Mouse (Mus musculus) heart, adult 11 months (tissue): ENCODE data around the gene Fuca1.

Experiments used
- DNase-seq: peaks from one replicate; pipeline ENCODE4 v3.0.0; 2022

Fuca1 gene

DNA sequence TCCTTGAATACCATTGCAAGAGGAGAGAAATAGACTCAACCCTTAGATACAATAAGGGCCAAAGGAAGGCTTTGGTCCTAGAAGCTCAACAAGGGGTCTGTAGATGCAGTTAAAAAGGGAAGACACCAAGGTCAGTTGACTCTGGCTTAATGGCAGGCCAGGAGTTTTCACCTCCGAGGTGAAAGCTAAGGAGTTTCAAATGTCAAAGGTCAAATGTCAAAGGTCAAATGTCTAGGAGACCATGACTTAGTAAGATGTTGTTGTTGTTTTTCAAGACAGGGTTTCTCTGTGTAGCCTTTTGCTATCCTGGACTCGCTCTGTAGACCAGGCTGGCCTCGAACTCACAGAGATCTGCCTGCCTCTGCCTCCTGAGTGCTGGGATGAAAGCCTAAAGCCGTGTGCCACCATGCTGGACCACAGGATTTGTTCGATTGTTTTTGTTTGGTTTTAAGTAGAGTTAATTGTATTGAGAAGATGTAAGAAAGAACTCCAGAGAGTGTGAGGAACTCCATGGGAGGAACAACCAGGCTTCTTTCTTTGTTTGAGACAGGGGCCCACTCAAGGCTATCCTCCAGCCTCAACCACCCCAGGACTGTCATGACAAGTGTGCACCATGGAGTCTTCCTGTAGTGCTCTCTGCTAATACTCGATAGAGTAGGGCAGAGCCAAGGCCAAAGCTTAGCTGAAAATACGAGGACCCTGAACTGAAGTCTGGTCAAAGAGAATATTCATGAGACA is 31.2 kb upstream of the Fuca1 start:
- peak; percentile 68 for DNase-seq

DNA sequence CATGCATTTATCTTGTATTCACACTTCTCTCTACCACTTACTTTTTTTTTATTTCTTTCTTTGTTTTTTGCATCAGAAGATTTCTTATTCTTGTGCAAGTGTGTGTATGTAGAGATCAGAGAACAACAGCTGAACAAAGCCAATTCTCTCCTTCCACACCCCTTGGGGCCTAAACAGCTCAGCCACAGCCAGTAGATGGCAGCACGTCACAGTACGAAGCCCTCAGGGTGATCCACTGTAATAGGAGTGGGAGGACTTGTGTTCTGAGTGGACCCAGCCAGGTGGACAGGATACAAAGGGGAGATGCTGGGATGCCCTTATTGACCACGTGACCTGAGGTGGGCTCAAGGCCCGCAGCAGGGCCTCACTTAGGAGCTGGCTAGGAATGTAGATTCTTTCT is 30.7 kb upstream of the Fuca1 start:
- peak; percentile 97 for DNase-seq

DNA sequence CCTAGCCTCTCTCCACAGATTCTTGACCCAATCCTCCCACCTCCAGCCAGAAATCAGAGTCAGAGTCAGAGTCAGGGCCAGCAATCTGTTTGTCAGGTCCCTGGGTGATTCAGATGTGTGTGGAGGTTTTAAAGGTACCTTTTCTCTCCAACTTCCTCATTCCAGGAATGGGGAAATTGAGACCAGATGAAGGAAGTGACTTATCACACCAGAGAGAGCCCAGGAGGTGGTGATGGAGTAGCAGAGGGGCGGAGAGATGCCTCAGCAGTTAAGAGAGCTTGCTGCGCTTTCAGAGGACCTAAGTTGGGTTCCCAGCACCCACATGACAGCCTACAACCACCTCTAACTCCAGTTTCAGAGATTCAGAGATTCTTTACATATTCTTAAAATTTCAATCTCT is 29.0 kb upstream of the Fuca1 start:
- DNase-seq: peak; percentile 62

DNA sequence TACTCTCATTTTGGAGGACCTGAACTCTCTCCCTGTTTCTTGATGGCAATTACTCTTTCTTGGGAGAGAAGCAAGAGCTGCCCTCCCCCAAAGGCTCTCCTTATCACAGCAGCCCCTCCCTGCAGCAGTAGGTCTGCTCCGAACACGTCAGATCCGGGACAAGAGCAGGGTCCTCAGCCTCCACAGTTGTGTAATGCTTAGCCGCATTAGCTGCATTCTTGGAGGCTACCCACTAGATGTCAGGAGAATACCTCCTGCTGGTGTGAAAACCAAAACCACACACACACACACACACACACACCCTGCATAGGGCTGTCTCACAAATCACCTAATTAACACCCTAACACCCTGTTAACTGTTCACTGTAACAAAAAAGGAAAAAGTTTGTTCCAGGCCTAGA is 27.7 kb upstream of the Fuca1 start:
- DNase-seq: no peak

DNA sequence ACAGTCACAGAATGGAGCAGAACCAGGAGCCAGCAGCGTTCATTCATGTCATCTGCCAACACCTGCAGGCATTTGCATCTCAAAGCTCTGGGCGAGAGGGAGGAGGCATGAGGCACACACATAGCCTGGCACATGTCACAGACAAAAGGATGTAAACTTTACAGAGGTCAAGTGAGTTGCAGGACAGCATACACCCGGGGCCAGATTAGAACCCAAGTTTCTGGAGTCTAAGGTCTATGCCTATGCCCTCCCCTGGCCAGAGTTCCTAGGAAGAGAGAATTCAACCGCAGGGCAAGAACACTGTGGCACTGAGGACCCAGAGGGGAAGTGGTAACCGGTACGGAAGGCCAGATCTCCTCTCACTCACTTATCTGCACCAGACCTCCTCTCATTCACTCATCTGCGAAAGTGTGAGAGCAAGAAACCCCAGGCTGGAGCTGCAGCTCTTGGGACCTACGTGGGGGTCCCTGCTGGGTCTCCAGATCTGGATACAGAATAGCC is 25.4 kb upstream of the Fuca1 start, which contains the start of gene Cnr2:
Cnr2 (plus strand) TSS at position 324 of the 501 bp plus-strand sequence.
- DNase-seq: peak; percentile 91

DNA sequence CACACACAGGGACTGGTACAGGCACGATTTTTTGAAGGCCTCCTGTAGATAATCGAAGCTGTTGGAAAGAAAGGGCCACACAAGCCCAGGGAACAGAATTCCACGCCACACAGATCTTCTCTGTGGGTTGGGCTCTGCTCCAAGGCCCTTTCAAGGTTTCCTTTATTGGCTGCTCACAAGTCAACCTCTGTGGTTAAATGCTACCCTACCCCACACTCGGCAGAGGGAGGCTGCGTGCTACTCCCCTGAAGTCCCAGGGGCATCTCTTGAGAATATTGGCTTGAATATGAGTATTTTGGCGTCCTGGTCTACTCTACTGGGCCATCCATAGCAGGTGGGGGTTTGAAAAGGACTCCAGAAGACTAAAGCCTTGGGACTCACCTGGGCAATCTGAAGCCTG is 24.4 kb upstream of the Fuca1 start:
- no peak for DNase-seq

DNA sequence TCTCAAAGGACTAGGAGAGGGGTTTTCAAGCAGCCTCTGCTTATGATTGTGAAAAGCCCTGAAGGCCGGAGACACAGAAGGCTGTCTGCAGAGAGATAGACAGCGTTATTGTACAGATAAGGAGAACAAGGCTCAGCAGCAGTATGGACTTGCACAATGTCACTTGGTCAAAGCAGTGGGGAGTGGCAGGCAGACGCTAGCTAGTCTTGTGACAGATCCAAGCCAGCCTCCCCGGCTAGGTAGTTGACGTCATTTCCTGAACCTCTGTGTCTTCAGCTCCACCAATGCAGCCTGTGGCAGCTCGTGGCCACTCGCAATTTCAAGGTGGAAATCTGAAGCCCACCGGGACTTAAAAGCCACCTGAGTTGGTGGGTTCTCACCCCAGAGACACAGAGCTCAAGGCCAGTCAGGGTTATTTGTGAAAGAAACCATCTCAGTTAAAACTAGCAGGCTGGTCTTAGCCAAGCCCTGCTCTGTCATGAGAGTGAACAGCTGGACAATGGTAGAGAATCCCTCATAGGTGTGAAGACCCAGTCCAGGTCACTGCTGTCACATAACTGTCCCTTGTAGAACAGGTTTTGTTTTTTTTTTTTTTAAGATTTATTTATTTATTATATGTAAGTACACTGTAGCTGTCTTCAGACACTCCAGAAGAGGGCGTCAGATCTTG is 22.0 kb upstream of the Fuca1 start:
- peak; percentile 95 for DNase-seq

DNA sequence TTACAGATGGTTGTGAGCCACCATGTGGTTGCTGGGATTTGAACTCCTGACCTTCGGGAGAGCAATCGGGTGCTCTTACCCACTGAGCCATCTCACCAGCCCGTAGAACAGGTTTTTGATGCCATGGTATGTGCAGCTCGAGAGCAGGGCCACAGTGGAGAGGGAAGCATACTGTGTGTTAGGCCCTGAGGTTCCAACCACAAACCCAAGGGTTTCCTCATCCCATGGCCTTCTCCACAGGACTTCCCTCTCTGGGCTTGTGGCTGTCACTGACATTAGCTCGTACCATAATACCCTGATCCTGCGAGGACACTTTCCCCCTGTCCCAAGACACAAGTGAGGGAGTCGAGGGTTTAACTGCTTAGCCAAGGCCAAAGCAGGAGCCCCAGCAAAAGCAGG is 21.5 kb upstream of the Fuca1 start:
- no peak for DNase-seq

DNA sequence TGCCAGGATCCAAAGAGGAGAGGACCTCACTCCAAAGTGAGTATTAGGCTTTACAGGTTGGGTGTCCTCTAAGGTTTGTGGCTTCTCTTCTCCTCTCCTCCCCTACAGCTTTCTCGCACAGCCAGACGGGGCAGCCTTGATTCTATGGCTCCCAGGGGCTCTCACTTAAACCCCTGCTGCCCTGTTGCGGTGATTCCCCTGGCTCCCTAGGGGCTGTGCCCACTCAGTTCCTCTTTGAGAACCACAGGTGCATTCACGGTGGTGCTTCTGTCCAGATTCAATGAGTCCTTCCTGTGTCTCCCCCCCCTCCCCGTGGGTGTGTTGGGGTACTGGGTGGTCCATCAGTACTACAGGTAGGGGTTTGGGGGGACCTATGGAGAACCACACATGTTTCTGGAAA is 20.5 kb upstream of the Fuca1 start:
- peak; percentile 93 for DNase-seq

DNA sequence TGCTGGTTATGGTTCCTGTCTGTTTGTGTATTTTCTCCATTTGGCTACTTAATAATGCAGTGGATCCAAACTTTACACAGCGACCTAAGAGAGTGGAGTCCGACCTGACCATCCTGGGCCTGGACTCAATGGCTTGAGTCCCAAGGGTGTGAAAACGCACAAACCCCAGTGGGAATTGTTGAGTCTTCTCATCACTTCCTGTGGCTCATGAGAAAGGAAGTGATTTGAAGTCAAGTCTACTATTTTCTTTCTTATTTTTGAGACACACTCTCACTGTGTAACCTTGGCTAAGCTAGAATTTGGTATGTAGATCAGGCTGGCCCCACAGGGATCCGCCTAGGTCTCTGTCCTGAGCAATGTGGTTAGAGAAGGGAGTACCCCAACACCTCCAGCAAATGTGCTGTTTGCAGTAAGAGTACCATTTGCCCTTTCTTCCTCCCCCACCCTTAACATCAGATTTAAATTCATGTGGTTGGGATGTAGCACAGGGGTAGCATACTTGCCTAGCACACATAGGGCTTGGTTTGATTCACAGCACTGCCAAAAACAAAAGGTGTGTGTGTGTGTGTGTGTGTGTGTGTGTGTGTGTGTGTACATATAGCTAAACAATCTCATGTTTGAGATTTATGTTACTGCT is 17.8 kb upstream of the Fuca1 start:
- DNase-seq: no peak

DNA sequence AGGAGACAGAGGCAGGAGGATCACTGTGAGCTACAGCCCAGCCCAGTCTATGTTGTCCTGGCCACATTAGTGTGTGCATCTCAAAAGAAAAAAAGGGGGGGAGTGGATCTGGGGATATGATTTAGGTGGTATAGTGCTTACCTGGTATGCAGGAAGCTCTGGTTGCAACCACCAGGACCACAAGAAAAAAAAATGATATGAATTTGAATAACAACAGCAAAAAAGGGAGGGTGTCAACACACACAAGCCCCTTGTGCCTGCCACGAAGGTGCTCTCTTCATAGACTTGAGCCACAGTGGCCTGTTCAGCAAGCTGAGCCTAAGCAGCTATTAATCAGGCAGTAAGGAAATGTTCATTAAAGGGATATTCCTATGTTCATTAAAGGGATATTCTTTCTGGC is 15.7 kb upstream of the Fuca1 start:
- DNase-seq: no peak

DNA sequence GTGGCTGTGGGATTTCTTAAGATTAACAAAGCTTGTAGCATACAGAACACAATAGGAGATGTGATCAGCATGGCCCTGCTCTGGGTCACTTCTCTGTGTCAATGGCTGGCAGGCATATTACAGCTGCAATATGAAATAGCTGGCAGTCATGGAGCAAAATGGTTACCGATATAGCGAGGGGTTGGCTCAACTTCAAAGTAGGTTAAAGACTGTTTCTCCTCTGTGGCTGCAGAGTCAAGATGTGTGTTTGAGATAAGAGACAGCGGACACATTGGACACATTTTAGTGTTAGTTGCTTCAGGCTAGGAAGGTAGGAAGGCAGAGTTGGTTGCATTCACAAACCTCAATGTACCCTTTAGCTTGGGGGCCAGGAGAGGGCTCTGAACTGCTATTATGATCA is 13.9 kb upstream of the Fuca1 start:
- DNase-seq: no peak

DNA sequence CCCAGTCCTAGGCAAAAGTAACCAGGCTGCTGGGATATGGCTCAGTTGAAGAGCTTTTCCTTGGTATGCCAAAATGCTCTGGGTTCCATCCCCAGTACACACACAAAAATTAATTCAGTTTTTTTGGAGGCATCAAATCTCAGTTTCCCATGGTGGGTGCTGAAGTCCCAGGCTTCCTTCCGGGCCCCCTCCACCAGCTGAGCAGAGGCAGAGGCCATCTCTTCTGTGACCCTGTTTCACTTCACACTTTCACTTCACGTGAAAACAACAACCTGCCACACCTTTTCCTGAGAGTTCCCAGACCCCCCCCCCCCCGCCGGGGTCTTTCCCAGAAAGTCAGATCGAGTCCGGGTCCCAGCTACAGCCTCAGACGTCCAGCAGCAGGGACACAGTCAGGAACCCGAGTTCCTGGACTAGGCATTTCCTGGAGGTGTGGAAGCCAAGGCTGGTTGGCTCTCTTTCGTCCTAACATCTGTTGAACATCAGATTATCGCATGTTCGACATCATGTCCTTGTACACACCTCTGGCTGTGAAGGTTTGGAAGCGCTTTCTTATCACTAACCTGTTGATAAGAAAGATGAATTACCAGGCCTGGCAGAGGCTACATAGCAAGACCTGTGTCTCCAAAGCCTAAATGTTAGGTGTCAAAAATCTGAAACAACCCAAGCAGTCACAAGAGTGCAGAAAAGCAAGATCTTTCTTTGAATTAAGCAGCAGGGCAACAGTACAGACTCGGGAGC is 11.0 kb upstream of the Fuca1 start:
- peak; percentile 92 for DNase-seq

DNA sequence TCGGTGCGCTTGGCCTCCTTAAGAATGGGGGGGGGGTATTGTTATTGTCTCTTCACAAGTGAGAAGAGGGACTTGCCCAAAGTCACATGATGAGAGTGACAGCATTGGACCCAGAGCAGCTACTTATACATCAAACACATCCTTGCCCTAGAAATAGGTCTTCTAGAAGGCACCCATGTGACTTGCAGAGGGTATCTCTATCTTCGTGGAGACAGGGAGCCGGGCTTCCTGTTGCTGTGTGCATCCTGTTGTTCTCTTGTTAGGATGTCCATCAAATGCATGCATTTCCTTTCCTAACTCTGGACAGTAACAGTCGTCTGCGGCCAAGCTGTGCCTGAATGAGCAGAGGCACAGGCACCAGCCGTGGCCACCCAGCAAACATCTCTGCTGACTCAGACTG is 9.0 kb upstream of the Fuca1 start:
- DNase-seq: peak; percentile 94

DNA sequence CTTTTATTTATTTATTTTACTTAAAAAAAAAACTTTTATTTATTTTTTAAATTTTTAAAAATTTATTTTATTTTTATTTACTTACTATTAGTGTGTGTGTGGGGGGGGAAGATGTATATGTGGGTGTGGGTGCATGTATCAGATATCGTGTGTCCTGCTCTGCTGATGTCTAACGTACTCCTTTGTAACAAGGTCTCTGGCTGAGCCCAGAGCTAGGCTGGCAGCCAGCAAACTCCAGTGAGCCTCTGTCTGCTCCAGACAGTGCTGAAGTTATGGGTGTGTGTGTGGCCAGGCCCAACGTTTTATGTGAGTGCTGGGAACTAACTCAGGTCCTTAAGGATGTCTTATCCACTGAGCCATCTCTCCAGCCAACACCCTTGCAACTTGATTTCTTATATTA is 8.4 kb upstream of the Fuca1 start:
- DNase-seq: no peak

DNA sequence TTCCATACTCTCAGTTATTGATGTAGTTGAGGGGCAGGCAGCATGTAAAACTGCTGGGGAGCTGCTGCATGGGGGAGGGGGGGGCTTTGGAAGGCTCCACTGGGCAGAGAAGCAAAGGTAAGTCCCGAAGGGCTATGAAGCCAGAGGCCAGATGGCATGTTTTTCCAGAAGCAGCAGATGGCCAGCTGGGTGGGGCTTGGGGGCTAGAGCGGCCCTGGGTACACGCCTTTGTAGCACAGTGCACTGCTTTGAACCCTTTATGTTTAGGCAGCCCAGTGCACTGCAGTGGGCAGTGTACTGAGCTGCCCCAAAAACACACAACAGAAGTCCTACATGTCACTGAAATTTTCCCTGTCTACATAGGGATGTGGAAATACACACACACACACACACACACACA is 7.7 kb upstream of the Fuca1 start:
- no peak for DNase-seq

DNA sequence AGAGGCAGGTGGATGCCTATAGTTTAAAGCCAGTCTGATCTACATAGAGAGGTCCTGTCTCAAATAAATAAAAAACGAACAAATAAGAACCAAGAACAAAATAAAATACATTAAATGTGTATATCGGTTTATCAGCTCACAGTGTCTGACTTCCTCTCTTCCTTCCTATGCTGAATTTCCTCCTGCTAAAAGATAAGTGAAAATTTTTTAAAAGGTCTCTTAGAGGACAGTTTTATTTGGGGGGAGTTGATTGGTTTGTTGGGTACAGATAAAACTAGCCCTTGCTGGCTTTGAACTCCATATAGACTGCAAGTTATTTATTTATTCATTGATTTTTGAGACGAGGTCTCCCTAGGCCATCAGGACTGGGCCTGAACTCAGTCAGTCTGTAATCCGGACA is 7.1 kb upstream of the Fuca1 start:
- no peak for DNase-seq

DNA sequence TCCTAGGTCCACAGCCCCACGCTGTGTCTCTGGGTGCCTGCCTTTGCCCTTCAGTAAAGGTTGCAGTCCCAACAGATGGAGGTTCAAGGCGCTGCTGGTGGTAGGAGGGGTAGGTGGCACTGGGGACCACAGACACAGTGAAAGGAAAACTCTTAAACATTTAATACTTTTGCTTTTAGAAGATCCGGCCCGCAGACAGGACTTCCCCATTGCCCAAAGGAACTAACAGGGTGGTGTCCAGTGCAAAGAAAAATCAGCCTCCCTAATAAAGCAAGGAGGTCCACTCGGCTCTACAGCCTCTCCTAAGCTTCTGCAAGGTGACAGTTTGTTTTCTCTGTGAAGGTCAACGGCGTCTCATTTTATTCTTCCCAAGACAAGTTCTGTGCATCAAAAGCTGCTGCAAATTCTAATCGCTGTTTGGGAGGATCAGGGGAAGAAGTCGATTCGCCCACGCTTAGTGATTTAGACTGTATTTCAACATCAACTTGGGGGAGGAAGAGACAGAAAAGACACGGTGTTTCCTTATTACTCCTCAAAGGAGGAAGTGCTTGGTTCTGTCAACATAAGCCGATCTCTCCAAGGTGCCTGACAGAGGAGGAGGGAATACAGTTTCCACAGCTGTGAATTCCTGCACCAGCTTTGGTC is 1.8 kb upstream of the Fuca1 start:
- peak; percentile 93 for DNase-seq

DNA sequence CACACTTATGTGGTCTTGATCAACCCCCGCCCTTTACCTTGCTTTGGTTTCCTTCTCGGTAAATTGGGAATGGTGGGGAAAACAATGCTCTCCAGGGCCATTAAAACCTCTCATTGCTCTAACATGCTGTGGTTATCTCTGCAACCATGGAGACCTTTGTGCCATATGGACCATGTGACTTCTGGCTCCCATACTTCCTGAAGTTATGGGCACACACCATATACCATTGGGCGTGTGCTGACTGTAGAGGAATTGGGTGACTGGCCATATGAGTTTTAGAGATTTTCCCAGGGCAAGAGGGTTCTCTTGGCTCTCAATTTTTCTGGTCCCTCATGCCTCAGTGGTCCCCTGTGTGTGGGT is 1.3 kb upstream of the Fuca1 start:
- DNase-seq: no peak

DNA sequence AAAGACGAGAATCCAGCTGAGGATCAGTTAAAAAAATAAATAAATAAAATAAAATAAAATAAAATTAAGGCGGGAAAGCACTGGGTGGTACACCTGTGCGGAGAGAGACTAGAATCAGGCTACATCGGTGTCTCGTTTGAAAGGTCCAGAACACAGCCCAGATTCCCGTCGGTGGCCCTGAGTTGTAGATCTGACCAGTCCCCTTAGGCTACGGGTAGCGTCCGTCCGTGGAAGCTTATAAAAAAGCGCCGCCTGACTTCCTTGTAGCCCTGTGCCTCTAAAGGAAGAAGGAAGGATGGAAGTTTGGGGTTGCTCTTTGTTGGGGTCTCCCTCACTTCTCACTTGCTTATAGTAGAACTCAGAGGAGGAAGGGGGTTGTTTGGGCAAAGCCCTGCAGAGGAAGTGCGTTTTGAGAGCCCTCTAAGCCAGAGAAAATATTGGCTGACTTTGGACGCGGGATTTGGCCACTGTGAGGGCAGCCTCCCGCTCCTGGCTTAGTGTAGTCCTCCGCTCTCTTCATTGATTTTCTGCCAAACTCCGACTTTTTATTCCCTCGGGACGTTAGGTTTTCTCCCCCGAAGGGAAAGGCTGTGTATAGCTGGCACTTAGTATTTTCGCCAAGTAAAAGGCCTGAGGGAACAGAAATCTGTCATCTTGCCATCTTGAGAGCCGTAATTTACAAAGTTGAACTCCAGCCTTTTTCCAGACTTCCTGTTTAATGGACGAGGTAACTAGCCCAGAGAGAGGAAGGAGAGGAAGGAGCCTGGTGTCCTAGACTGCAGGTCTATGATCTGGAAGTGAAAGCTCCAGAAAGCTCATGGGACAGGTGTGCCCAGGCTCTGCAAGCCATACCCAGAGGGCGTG is 954 bp downstream of the Fuca1 start:
- peak; percentile 96 for DNase-seq

DNA sequence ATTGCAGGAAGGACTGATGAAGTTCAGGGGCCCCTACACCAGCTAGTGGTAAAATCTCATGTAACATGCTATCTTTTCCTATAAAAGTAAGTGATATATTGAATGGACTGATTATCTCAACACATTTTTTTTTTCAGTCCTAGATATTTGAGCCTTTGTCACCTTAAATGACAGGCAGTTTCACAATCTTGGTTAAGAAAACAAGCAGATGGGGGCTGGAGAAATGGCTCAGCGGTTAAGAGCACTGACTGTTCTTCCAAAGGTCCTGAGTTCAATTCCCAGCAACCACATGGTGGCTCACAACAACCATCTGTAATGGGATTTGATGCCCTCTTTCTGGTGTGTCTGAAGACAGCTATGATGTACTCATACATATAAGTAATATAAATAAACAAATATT is 1.7 kb downstream of the Fuca1 start:
- DNase-seq: no peak

DNA sequence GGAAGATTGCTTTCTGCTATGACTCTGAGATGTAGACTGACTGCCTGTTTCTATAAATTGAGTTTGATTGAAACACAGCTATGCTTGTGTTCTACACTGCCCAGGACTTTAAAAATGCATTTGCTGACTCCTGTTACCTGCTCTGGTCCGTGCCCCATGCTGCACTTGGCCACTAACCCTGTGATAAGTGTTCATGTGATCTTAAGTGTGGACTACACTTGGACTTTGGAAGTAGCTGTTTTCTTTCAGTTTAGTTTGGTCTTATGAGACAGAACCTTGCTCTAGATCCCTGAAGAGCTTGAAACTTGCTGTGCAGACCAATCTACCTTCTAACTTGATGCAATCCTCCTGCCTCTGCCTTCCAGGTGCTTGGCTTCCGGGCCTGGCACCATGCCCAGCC is 3.9 kb downstream of the Fuca1 start:
- DNase-seq: no peak
